Mouse (Mus musculus) small intestine, adult 2 months (tissue): Measurements from ENCODE around the gene Gm28038. TPM values are rescaled to one million over a fixed set of nuclear protein-coding genes. Genes with fewer than 3 reads are reported as not detected.
A peak's percentile ranks its signal among the peaks of the same experiment; 100 is the strongest.

Source experiments
- H3K27ac ChIP-seq: fragments of 200-500 bp; 2 replicates; pipeline ENCODE4 v1.5.1; 2012; ENCODE audit warnings: low read depth, low read length, control low read depth, inconsistent platforms; ENCODE audit not compliant: insufficient read depth
- H3K27me3 ChIP-seq: fragments of 200-500 bp; 2 replicates; pipeline ENCODE4 v1.6.1; 2012; ENCODE audit warnings: mild to moderate bottlenecking, moderate library complexity, low read length, inconsistent platforms; ENCODE audit not compliant: control insufficient read depth, insufficient read depth
- H3K36me3 ChIP-seq: fragments of 200-500 bp; 2 replicates; pipeline ENCODE4 v1.6.1; 2012; ENCODE audit warnings: mild to moderate bottlenecking, low read length, control low read depth, inconsistent platforms; ENCODE audit not compliant: control insufficient read depth, insufficient read depth
- H3K4me1 ChIP-seq: fragments of 200-500 bp; 2 replicates; pipeline ENCODE4 v1.6.1; 2012; ENCODE audit warnings: low read length, inconsistent platforms, mixed read lengths; ENCODE audit not compliant: control insufficient read depth, insufficient read depth, insufficient read length
- H3K4me3 ChIP-seq: fragments of 200-500 bp; 2 replicates; pipeline ENCODE4 v1.5.1; 2012; ENCODE audit warnings: low read depth, mild to moderate bottlenecking, control low read depth, inconsistent platforms, low read length, moderate library complexity
- CTCF ChIP-seq: fragments of 200-500 bp; IDR thresholded peaks from 2 replicates; pipeline ENCODE4 v1.5.1; 2012; ENCODE audit warnings: low read depth, mild to moderate bottlenecking, control low read depth, inconsistent platforms, low read length, moderate library complexity, mixed read lengths; ENCODE audit not compliant: insufficient replicate concordance, insufficient read length; ENCODE audit errors: extremely low read depth
- POLR2A ChIP-seq: fragments of 200-500 bp; IDR thresholded peaks from 2 replicates; pipeline ENCODE4 v1.6.1; 2012; ENCODE audit warnings: low read depth, mild to moderate bottlenecking, control low read depth, inconsistent platforms, low read length, moderate library complexity
- WGBS: fragments of 180-500 bp; shearing (Covaris S2); methylation state at CpG from one replicate; pipeline ENCODE4 v1.1.7; 2018; 5-methylcytosine and 5-hydroxymethylcytosine counted together
- polyA plus RNA-seq: library from polyadenylated mRNA; depleted of rRNA; stranded (reverse); fragments of >200 nt; gene quantifications from 2 replicates; pipeline ENCODE4 v1.2.3, GENCODE M21; 2012

Gm28038 gene
- polyA plus RNA-seq, 1 experiment = not detected

GRCm38 (mm10) chr2:30270134-30270533 is 10.7 kb upstream of the Gm28038 start:
- no peak overlapping the region for H3K4me3 ChIP-seq
- no peaks in the 10 kb centered on the region for H3K36me3 ChIP-seq
- H3K27ac ChIP-seq = no peak overlapping the region
- TF ChIP-seq POLR2A (no peak), CTCF (peak; percentile 37; the same call in 1 of the 2 replicates)
- WGBS = 3% methylated on average over 1 of the region's 1 CpGs
- H3K27me3 ChIP-seq = no peaks in the 10 kb centered on the region
- peaks cover 5% of the 10 kb centered on the region for H3K4me1 ChIP-seq

- Histone ChIP-seq H3K4me3 (no peak overlapping the region), H3K27me3 (no peaks in the 10 kb centered on the region), H3K27ac (no peak overlapping the region), H3K4me1 (peaks cover 22% of the 10 kb centered on the region), H3K36me3 (no peaks in the 10 kb centered on the region)
- WGBS = 43% methylated on average over 3 of the region's 3 CpGs
- no peak for TF ChIP-seq CTCF
- no peak for TF ChIP-seq POLR2A
These were observed 808 bp downstream of the Gm28038 start for GRCm38 (mm10) chr2:30281651-30282050.

GRCm38 (mm10) chr2:30283193-30283592 is 2.4 kb downstream of the Gm28038 start:
- 64% methylated on average over 2 of the region's 2 CpGs for WGBS
- H3K27me3 ChIP-seq = no peaks in the 10 kb centered on the region
- H3K4me3 ChIP-seq = no peak overlapping the region
- TF ChIP-seq CTCF = no peak
- TF ChIP-seq POLR2A = no peak
- no peak overlapping the region for H3K27ac ChIP-seq
- H3K36me3 ChIP-seq = no peaks in the 10 kb centered on the region
- H3K4me1 ChIP-seq = peaks cover 26% of the 10 kb centered on the region

- TF ChIP-seq CTCF (no peak), POLR2A (no peak)
- Histone ChIP-seq H3K4me3 (peak overlapping the region; percentile 86; the same call in 1 of the 2 replicates), H3K27ac (no peak overlapping the region), H3K4me1 (peaks cover 26% of the 10 kb centered on the region), H3K36me3 (no peaks in the 10 kb centered on the region), H3K27me3 (no peaks in the 10 kb centered on the region)
- WGBS = 91% methylated on average over 5 of the region's 5 CpGs
These were observed 4.2 kb downstream of the Gm28038 start for GRCm38 (mm10) chr2:30285004-30285403.

GRCm38 (mm10) chr2:30285416-30286181 is 4.8 kb downstream of the Gm28038 start:
- Histone ChIP-seq H3K27me3 (no peaks in the 10 kb centered on the region), H3K4me3 (peak overlapping the region; percentile 86), H3K4me1 (peaks cover 22% of the 10 kb centered on the region), H3K36me3 (no peaks in the 10 kb centered on the region), H3K27ac (no peak overlapping the region)
- WGBS = 6% methylated on average over 38 of the region's 38 CpGs
- TF ChIP-seq POLR2A = no peak
- no peak for TF ChIP-seq CTCF

GRCm38 (mm10) chr2:30286192-30287026 is 5.6 kb downstream of the Gm28038 start, which contains the start of the genes Dolk and Nup188:
Dolk (minus strand) TSS chr2:30286334.
Nup188 (plus strand) TSS chr2:30286397.
- WGBS = under 1% methylated on average over 68 of the region's 68 CpGs
- H3K27me3 ChIP-seq = no peaks in the 10 kb centered on the region

GRCm38 (mm10) chr2:30287027-30287373 is 6.2 kb downstream of the Gm28038 start:
- H3K36me3 ChIP-seq = no peaks in the 10 kb centered on the region
- H3K27me3 ChIP-seq = no peaks in the 10 kb centered on the region
- 1% methylated on average over 10 of the region's 10 CpGs for WGBS
- H3K4me1 ChIP-seq = peaks cover 15% of the 10 kb centered on the region
- no peak for TF ChIP-seq CTCF
- TF ChIP-seq POLR2A = no peak
- H3K27ac ChIP-seq = no peak overlapping the region
- peak overlapping the region; percentile 86 for H3K4me3 ChIP-seq

More at GRCm38 (mm10) chr2:30286192-30287026, 5.6 kb downstream of the Gm28038 start, which contains the start of the genes Dolk and Nup188:
- Histone ChIP-seq H3K36me3 (no peaks in the 10 kb centered on the region), H3K27ac (no peak within 1 kb of the TSS), H3K4me3 (peak within 1 kb of the TSS; percentile 86), H3K4me1 (peaks cover 18% of the 10 kb centered on the region)
- TF ChIP-seq CTCF = no peak
- no peak; the same call in 1 of the 2 replicates for TF ChIP-seq POLR2A
